Mouse (Mus musculus) kidney, postnatal 10 days (tissue): ENCODE data around the gene Ubac2.

Experiments
- DNase-seq: peaks from one replicate; pipeline ENCODE4 v3.0.0; 2021; ENCODE audit warnings: mixed read lengths

The Ubac2 gene

DNA sequence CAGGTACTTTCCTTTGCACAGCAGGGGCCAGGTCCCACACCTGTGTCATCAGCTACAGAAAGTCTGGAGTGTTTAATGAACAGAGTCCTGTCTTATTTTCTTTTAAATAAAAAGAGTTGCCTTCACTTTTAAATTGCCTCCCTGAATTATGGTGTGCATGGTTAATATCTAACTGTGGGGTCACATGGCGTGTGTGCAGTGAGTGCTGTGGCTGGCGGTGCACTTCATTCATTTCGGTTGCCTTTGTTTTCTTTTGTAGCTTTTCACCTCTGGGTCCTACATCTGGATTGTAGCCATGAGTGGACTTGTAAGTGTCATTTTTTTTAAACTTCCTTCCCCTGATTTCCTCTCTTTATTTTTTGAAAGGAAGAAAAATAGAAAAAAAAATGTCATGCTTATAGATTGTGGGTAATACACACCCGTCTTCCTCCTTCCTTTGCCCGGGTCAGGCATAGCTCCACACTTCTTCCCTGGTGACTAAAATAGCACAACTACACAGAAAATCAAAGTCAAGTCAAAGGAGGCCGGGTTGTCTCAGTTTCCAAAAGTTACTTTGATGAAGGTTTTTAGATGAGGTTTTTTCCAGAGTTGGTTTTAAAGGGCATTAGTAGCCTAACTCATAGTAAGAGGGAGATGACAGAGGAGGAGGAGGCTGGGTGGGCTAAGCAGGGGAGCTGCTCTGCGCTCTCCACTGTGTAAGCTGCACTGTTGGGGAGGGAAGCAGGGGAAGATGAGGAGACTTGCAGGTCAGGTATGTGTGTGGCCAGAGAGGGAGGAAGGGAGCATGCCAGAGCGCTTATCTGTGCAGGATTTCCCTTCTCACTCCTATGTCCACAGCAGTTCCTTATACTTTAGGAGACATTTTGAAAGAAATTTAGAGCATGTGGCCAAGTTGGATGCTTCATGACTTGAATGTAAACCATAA, 104.9 kb downstream of the Ubac2 start:
- peak; percentile 42 for DNase-seq

DNA sequence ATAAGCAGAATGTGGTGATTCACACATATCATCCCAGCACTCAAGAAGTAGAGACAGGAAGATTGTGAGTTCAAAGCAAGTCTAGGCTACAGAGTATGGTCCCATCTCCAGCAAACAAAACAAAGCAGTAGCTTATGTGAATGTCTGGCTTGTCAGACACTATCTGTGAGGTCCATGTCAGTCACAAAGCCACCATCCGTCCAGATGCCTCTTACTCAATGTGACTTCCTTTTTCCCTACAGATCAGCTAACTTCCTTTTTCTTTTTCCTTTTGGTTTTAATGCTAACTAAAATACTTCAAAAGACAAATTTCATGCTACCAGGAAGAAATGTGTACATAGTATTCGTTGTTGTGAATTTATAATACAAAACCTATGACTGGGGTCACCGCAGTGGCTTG, 107.1 kb downstream of the Ubac2 start:
- no peak for DNase-seq

DNA sequence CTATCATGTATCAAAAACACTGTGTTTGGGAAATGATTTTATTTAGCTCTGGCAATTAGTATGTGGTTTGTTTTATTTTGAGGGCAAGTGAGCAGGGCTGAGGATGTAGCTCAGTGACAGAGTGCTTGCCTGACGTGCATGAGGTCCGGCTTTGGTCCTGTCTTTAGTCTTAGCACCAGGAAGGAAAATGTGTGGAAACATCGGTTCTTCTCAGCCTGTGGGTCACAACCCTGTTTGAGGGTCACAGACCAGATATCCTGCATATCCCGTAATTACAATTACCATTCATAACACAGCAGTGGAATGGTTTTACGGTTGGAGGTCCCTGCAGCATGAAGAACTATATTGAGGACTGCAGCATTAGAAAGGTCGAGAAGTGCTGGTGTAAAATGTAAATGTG, 107.6 kb downstream of the Ubac2 start:
- peak; percentile 62 for DNase-seq

DNA sequence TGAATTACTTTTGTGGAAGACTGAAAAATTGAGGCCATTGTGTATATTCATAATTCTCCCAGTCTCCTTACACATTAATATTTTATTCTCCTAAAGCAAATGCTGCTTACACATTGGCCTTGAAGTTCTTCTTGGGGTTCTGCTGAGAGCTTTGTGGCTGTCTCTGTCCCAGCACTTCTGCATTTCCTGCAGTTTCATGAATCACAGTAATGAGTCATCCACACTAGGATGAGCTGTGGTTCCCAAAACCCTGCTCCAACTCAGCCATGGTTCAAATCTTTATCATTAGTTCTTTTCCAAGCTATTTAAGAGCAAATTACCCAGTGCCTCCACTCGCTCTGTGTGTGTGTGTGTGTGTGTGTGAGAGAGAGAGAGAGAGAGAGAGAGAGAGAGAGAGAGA, 108.9 kb downstream of the Ubac2 start:
- no peak for DNase-seq

DNA sequence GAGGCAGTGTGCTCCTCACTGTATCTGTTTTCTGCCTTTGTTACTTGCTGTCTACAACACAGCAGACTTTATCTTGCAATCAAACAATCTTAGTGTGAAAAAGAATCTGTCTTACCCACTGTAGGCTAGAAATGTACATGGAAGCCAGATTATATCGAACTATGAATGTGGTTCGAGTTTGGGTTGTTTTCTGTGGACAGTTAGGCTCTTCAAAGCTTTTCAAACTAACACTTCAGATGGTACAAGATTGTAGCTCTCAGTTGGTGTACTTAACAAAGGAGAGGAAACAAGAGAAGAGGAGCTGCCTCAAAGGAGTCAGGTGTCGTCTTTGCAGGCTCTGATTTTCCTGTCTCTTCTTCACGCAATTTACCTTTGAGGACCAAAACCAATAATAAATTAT, 109.3 kb downstream of the Ubac2 start:
- DNase-seq = no peak

DNA sequence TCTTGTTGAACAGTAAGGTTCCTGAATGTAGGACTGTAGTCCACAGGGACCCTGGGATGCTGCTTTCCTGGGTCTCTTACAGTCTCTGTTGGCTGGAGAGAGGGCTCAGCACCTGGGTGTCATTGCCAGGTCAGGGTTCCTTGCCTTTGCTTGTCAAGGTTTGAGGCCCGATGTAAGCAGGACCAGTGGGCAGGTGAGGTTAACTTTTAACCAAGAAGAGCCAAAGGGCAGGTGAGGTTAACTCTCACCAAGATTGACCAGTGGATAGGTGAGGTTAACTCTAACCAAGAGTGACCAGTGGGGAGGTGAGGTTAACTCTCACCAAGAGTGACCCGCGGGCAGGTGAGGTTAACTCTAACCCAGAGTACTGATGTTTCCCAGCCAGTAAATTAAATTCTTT, 110.9 kb downstream of the Ubac2 start:
- no peak for DNase-seq

DNA sequence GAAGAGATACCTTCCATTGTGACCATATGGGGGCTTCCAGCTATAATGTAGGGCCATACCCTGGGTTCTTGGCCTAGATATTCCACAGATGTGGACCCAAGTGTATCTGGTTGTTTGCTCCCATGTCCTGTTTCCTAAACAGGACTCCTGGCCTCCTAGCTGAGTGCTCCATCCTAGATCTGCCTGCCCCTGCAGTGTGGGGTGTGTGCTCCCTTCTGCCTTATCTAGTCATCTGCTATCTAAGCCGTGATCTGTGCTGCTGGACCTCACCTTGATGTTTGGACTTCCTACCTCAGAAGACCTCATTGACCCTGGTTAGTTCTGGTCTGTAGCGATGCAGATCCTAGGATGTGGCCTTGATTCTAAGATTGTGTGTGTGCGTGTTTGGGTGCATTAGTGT, 111.4 kb downstream of the Ubac2 start:
- DNase-seq = no peak

DNA sequence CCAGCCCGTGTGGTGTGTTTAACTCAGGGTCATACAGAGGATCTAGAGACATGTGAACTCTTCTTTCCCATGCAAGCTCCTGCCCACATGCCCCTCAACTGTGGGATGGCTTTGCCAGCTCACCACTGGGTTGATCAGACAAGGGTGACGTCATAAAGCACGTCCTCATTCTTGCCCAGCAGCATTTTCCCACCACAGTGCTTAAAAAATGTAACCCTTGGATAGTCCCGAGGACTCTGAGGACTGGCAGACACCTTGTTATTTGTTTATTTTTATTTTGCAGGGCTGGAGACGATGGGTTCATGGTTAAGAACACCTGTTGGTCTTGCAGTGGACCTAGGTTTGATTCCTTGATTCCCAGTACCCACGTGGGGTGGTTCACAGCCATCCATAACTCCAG, 112.5 kb downstream of the Ubac2 start:
- DNase-seq = no peak

DNA sequence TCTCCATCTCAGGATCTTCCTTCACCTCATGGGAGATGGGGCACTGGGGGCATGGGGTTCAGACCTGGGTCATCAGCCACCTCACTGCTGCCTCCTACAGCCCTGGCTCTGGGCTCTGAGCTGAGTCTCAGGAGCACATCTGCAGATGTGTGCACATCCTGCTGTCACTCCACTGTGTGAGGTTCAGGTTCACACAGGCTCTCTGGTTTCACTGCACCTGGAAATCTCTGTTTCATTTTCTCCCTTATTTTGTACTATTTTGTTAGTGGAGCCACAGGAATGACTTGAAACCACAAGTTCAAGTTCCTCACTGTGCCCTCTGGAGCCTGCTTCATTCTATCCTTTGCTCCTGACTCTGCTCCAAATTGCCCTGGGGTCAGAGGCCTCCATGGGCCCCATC, 113.5 kb downstream of the Ubac2 start:
- no peak for DNase-seq

DNA sequence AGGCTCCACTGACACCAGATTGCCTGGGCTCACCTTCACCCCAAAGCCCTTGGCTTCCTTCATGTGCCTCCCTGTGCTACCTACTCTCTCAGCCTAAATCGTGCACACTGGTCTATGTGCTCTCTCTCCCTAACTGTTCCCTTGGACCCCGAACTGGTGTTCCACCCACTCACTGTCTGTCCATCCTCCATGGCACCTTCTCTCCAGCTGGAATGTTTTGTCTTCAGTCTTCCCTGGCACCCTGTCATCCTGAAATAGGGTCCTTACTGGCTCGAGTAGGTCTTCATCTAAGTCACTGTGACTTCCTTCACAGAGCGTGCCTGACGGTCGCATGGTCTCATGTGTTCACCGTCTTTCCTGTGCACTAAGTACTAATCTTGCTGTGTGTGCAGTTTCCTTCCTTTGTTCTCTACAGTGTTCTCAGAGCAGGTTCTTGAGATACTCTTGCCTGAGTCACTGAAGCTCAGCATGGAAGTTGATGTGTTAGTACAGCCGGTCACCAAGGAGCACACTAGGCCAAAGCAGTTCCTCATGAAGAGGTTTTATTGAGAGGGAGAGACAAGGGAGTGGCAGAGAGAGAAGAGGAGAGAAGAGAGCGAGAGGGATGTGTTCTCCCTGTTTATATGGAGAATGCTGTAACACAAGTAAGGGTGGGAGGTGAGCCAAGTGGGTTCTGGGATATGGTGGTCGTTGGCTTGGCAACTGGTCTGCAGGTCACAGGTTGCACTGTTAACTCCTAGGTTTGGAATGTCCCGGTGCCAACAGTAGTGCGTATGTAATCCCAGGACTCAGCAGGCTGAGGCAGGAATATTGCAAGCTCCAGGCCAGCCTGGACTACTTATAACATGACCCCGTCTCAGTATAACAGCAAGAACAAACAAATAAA, 114.2 kb downstream of the Ubac2 start:
- no peak for DNase-seq

DNA sequence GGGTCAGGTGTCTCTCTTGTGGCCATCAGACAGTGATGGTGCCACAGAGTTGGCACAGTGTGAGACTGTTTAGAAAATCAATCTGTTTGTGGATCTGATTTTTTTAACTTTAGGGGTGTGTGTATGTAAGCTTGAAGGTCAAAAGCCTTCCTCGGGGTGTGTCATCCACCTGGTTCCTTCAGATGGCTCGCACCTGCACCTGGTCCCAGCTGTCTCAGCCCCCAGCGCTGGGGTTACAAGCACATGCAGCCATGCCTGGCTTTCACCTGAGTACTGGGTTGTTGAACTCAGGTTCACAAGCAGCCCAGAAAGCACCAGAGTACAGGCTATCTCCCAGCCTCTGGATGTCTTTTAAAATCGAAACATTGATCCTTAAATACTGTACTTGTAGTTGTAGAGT, 115.2 kb downstream of the Ubac2 start:
- DNase-seq = no peak

DNA sequence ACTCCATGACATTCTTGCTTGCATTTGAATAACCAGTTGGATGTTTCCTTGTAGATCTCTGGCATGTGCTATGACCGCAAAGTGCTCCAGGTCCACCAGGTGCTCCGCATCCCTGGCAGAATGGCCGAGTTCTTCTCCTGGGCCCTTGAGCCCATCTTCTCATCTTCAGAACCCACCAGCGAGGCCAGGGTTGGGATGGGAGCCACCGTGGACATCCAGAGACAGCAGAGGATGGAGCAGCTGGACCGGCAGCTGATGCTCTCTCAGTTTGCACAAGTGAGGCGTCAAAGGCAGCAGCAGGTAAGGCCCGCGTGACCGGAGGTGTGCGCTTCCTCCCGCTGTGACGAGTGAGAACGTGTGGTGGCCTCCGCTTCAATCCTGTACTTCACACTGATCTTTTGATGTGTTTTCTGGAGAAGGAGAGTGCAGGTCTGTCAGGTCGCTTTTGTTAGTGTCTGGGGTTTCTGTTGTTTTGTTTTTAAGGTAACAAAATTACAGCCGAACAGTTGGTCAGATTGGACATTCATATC, 115.8 kb downstream of the Ubac2 start:
- no peak for DNase-seq

DNA sequence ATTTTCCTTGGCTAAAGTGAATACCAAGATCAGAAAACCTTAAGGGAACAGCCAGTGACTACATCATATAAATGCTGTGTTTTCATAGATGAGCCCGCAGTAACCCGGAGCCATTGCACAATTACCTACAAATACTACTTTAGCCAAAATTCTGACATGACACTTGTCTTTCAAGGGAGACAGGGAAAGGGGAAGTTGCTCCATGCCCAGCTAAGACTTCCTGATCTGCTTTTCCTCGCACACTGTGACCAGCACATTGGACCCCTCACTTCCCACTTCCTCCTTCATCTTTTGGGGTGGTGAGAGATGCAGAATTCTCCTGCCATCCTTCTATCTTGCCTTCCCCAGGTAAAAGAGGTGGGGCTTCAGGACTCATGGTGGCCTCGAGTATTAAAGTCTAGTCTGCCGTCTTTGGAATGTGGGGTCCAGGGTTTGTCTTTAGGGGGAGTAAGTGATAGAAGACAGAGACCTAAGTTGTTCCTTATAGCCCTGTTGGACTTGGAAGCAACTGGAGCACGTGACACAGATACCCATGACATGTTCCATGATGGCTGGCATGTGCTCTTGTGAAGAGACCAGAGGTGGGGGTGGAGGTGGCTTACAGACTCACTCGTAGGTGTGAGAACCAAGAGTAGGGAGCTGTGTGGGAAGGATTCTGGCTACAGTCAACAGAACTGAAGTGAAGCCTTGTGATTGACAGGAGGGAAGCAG, 116.6 kb downstream of the Ubac2 start:
- DNase-seq = no peak

DNA sequence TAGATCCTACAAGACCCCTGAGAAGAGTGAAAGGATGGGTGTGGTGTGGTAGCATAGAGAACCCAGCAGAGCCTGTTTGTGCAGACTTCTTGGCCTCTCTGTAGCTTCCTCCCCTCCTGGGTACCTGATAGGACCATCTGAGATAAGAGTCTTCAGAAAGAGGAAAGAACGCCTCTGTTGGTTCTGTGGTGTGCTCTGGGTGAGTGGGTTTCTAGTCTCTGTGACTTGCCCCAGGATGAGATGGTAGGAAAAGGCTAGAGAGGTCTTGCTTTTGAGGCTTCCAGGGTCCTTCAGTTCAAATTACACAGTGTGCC, 117.1 kb downstream of the Ubac2 start:
- no peak for DNase-seq

DNA sequence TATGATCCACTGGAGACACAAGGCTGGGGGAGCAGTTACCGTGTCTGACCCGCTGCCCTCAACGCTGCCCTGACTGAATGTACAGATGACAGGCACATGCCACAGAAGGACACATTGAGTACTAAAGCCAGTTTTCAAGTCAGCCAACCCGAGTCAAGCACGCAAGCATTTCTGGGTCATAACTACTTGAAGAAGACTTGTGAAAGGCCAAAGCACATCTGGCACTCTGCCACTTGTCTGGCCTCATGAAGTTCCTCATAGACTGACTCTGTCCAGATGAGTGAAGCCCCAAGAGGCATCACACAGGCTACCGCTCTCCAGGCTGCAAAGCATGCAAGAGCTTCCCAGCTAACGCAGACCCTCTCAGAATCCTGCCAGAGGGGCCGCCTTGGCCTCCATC, 118.4 kb downstream of the Ubac2 start:
- DNase-seq = peak; percentile 87

DNA sequence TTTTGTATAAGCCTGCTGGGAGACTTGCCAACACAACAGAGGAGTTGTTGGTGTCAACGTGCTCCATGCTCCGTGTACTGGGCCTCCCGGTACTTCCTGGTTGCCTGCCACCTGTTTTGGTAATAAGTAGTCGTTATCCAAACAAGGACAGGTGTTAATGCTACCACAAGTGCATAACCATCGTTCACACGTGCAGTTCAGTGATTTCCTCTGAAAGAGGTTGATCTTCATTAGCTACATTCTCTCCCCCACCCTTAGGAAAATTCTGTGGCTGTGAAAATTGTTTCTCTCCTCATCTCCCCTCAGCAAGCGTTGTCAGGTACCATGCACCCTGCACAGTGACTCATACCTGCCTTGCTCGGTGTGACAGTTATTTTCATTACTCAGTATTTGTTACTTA, 121.0 kb downstream of the Ubac2 start:
- no peak for DNase-seq

DNA sequence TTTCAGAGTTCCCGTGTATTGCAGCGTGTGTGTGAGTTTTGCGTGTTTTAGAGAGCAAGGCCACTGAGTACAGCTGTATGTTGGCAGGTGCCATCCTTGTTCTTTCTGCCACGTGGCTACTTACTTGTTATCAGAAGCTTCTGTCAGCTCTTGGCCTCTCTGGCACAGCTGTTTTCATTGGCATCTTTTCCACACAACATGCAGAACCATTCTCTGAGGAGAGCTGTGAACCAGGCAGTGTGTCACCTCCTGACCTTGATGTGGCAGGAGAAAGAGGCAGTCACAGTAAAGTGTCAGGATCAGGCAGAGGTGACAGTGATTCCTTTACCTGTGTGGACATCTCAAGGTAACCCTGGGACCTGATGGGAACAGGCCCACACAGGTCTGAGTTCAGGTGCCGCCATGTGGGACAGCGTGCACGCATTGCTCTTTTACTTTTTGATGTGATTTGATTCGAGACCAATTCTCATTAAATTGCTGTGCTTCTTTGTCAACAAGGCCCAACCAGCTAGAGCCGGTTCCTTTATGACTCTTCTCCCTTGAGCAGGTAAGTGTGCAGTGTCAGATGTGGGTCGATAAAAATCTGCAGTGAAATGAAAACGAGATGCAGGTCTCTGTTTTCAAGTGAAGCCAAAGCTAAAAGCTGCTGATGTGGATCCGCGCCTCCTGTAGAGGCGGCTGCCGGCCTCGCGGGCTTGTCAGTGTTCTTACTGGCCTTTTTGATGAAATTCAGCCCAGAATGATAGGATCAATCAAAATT, 122.1 kb downstream of the Ubac2 start:
- DNase-seq = no peak

DNA sequence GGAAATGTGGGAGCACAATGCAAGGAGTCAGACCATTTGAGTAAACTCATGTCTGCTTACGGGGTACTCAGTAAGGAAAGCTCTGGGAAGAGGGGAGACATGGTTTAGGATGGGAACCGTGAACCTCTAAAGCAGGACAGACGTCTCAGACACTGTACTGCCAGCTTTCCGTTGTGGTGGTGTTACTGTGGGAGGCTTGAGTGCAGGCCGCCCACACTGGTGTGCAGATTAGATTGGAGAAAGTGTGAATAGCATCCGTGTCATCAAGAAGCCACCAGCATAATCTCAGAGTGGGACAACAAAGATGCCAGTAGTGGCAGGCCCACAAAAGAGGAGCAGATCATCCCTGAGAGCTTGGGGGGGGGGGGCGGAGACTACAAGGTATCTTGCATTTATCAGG, 123.8 kb downstream of the Ubac2 start:
- DNase-seq = no peak

DNA sequence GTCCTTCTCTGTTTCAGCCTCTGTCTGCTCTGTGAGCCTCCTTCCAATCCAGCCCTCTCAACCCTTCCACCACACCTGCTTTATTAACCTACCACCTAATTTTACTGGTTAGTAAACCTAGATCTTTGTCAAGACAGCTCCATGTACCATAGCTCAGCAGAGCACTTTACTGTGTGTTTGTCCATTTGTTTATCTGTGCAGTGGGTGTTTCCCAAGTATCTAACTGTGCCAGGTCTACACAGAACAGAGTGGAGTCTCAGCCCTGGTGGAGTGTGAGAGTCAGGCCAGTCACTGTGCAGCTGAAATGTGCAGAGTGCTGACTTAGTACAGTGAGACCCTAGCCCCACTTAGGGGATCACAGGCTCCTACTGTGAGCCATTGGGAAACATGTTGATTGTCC, 125.4 kb downstream of the Ubac2 start:
- DNase-seq = no peak

DNA sequence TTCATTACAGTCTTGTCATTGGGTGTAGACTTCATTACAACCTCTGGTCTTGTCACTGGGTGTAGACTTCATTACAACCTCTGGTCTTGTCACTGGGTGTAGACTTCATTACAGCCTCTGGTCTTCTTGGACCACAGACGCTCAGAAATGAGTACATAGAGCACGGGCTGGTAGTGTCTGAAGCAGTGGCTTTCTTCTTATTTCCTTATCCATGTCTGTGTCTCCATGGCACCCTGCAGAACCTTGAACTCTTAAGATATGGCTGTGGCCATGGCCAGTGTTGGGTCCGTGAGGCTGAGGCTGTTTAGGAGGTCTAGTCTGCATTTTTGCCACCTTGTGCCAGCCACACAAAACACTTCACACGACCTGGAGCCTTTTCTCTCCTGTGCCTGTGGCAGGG, 129.8 kb downstream of the Ubac2 start:
- no peak for DNase-seq

DNA sequence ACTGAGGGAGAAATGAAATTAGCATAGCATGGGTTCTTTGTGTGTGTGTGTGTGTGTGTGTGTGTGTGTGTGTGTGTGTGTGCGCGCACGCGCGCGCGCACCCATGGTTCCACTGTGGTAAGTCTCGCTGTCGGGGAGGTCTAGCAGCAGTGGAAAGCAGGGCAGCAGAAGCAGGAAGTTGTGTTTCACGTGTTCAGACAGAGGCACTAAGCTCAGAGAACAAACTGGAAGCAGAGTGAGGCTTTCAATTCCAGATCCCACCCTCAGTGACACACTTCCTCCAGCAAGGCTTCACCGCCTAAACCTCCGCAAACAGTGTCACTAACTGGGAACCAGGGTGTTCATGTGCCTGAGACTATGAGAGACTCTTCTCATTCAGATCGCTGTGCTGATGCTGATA, 131.1 kb downstream of the Ubac2 start:
- DNase-seq = no peak

DNA sequence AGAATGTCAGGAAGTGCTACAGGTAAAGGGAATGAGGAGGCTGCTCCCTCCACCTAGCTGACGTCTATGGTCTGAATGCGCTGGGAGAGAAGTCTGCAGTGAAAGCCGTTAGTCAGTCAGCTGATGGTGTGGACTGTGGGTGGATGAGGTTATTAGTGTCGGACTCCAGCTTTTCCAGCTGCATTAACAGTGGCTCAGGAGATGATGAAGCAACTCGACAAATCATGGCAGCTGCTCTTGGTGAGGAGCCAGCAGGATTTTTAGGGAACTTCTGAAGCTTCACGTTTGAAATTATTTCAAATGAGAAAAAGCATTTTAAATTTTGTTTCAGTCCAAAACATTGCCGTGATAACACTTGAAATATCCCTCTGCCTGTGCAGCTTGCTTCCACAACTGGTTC, 131.9 kb downstream of the Ubac2 start:
- no peak for DNase-seq

DNA sequence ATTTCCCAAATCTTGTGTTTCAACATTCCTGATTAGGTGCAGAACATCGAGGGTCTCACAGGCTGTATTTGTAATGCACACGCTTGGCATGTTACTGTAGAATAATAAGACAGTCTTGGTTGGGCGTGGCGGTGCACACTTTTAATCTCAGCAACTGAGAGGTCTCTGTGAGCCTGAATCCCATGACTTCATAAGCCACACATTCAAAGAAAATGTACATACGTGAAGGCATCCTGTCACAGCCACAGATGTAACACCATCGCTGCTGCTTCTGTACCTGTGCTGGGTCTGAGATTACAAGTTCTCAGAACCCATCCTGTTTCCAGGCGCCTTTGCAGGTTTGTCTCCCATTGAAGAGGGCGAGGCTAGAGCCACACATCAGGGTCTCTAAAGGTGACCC, 133.3 kb downstream of the Ubac2 start:
- DNase-seq = no peak
